Mouse (Mus musculus) C2C12 (cell line): ENCODE data around the gene Stk38l. TPM values are rescaled to one million over a fixed set of nuclear protein-coding genes. Genes with fewer than 3 reads are reported as not detected.
"Not testable (repeated sequence)": the region's sequence is repeated elsewhere in the genome, so short reads cannot be mapped to it uniquely, and the experiment has no call there.

Experiments used
- H3K27me3 ChIP-seq: one replicate; pipeline ENCODE4 v1.6.1; 2011; ENCODE audit not compliant: control insufficient read depth, insufficient read depth, insufficient read length
- H3K36me3 ChIP-seq: one replicate; pipeline ENCODE4 v1.6.1; 2011; ENCODE audit not compliant: control insufficient read depth, insufficient read depth
- H3K4me3 ChIP-seq: one replicate; pipeline ENCODE4 v1.5.1; 2011; ENCODE audit warnings: mild to moderate bottlenecking, control low read depth; ENCODE audit not compliant: poor library complexity, insufficient read depth, severe bottlenecking
- H3K79me2 ChIP-seq: one replicate; pipeline ENCODE4 v1.6.1; 2011; ENCODE audit not compliant: control insufficient read depth, insufficient read depth
- H3K79me3 ChIP-seq: one replicate; pipeline ENCODE4 v1.6.1; 2011; ENCODE audit warnings: low read depth, control low read depth
- H3ac ChIP-seq: one replicate; pipeline ENCODE3; 2011; ENCODE audit warnings: low read depth; ENCODE audit not compliant: control insufficient read depth, insufficient read length
- CEBPB ChIP-seq: IDR thresholded peaks from one replicate; pipeline ENCODE4 v1.6.1; 2011; ENCODE audit warnings: low read depth, mild to moderate bottlenecking, control low read depth, moderate library complexity
- CTCF ChIP-seq: IDR thresholded peaks from one replicate; pipeline ENCODE4 v1.5.1; 2011; ENCODE audit not compliant: control insufficient read depth, insufficient read depth, insufficient read length
- FOSL1 ChIP-seq: IDR thresholded peaks from one replicate; pipeline ENCODE4 v1.8.0; 2011; ENCODE audit warnings: mild to moderate bottlenecking, low read length; ENCODE audit not compliant: poor library complexity, insufficient read depth, severe bottlenecking
- MAX ChIP-seq: IDR thresholded peaks from one replicate; pipeline ENCODE4 v1.6.1; 2011; ENCODE audit warnings: mild to moderate bottlenecking, control low read depth
- MYOD1 ChIP-seq: IDR thresholded peaks from one replicate; pipeline ENCODE4 v1.6.1; 2011; ENCODE audit warnings: low read depth; ENCODE audit not compliant: control insufficient read depth, insufficient read length
- MYOG ChIP-seq: IDR thresholded peaks from one replicate; pipeline ENCODE4 v1.6.1; 2011; ENCODE audit not compliant: control insufficient read depth, insufficient read length; ENCODE audit errors: extremely low read depth
- USF1 ChIP-seq: IDR thresholded peaks from one replicate; pipeline ENCODE4 v1.6.1; 2011; ENCODE audit warnings: low read depth, mild to moderate bottlenecking, control low read depth, moderate library complexity
- polyA plus RNA-seq: library from polyadenylated mRNA; unstranded; fragments of >200 nt; fragmentation: generic; extraction: Trizol; gene quantifications from one replicate; pipeline ENCODE4 v1.2.1, GENCODE M21; 2012; ENCODE audit warnings: missing spikeins

Gene Stk38l
- polyA plus RNA-seq, 1 experiment: 3.0 TPM

- H3K36me3 ChIP-seq: no peaks in the 10 kb centered on the region
- H3K79me3 ChIP-seq: no peaks in the 10 kb centered on the region
- no peak for TF ChIP-seq MAX
- no peak for TF ChIP-seq MYOG
- no peak for TF ChIP-seq USF1
- no peak for TF ChIP-seq CTCF
- TF ChIP-seq CEBPB: no peak
- TF ChIP-seq FOSL1: no peak
- no peak for TF ChIP-seq MYOD1
- no peak overlapping the region for H3K4me3 ChIP-seq
- H3K27me3 ChIP-seq: no peaks in the 10 kb centered on the region
- no peak overlapping the region for H3ac ChIP-seq
- no peaks in the 10 kb centered on the region for H3K79me2 ChIP-seq
Measured at GRCm38 (mm10) chr6:146740724-146741123, 15.9 kb downstream of the Stk38l start.

- Histone ChIP-seq H3K27me3 (no peaks in the 10 kb centered on the region), H3K79me2 (no peaks in the 10 kb centered on the region), H3K36me3 (no peaks in the 10 kb centered on the region), H3ac (no peak overlapping the region), H3K4me3 (no peak overlapping the region), H3K79me3 (no peaks in the 10 kb centered on the region)
- no peak for TF ChIP-seq MYOG
- no peak for TF ChIP-seq USF1
- no peak for TF ChIP-seq CTCF
- TF ChIP-seq MYOD1: no peak
- TF ChIP-seq MAX: no peak
- TF ChIP-seq FOSL1: no peak
- TF ChIP-seq CEBPB: no peak
Measured at GRCm38 (mm10) chr6:146741986-146742635, 17.3 kb downstream of the Stk38l start.

- H3K79me2 ChIP-seq, H3ac ChIP-seq, H3K36me3 ChIP-seq, H3K79me3 ChIP-seq, H3K27me3 ChIP-seq, H3K4me3 ChIP-seq: not testable (repeated sequence)
Measured at GRCm38 (mm10) chr6:146744266-146744665, 19.5 kb downstream of the Stk38l start.

- Histone ChIP-seq H3K27me3 (no peaks in the 10 kb centered on the region), H3K79me2 (no peaks in the 10 kb centered on the region), H3K79me3 (no peaks in the 10 kb centered on the region), H3K4me3 (no peak overlapping the region), H3K36me3 (no peaks in the 10 kb centered on the region), H3ac (no peak overlapping the region)
- TF ChIP-seq CTCF: no peak
- no peak for TF ChIP-seq USF1
- TF ChIP-seq MYOD1: no peak
- no peak for TF ChIP-seq MAX
- TF ChIP-seq MYOG: no peak
- no peak for TF ChIP-seq FOSL1
- no peak for TF ChIP-seq CEBPB
Measured at GRCm38 (mm10) chr6:146745180-146745579, 20.4 kb downstream of the Stk38l start.

- TF ChIP-seq MYOD1 (no peak), MAX (no peak), USF1 (no peak), MYOG (no peak), FOSL1 (no peak), CTCF (no peak), CEBPB (no peak)
- Histone ChIP-seq H3K27me3 (no peaks in the 10 kb centered on the region), H3ac (no peak overlapping the region), H3K4me3 (no peak overlapping the region), H3K79me3 (no peaks in the 10 kb centered on the region), H3K79me2 (no peaks in the 10 kb centered on the region), H3K36me3 (no peaks in the 10 kb centered on the region)
Measured at GRCm38 (mm10) chr6:146746577-146746976, 21.8 kb downstream of the Stk38l start.

GRCm38 (mm10) chr6:146747057-146747456 is 22.3 kb downstream of the Stk38l start:
- Histone ChIP-seq H3K27me3 (no peaks in the 10 kb centered on the region), H3ac (no peak overlapping the region), H3K36me3 (no peaks in the 10 kb centered on the region), H3K4me3 (no peak overlapping the region), H3K79me2 (no peaks in the 10 kb centered on the region), H3K79me3 (no peaks in the 10 kb centered on the region)
- TF ChIP-seq FOSL1 (no peak), MAX (no peak), MYOG (no peak), MYOD1 (no peak), CEBPB (no peak), CTCF (no peak), USF1 (no peak)
